Mouse (Mus musculus): ENCODE data around the gene Pdgfra. TPM values are rescaled to one million over a fixed set of nuclear protein-coding genes. Genes with fewer than 3 reads are reported as not detected.

The Pdgfra gene
- polyA plus RNA-seq, 1 experiment from 2014 or later: 87.2 TPM

DNA sequence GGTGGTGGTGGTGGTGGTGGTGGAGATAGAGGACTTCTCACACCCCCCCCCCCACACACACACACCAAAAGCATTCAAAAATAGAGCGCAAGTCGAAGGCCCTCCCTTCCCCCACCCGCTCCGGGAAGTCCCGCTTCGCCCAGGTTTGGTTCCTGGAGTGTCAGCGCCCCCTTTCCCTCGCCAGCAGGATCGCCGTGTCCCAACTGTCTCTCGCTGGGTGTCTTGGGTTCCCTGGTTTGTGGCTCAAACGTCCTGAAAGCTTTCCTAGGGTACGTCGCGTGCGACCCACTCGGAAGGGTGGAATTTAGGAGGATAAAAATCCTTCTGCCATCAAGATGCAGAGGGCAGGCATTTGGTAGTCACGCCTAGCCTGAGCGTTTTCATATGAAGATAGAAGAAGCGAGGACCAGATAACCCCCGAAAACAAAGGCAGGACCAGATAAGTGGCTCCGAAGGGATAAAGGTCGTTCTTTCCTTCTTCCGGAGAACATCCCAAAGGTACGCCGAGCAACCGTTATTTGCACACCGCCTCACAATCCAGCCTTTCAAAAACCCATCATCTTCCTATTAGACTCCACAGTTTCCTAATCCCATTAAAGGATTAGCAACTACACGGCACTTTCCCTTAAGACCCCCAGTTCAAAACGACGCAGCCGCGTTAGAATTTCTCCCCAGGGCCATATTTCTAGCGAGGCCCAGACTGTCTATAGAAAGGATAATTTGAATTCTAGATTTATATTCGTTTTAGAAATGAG, 769 bp upstream of the Pdgfra start:
- ATAC-seq (replicated peaks; ENCODE audit: insufficient number of reproducible peaks, low FRiP score, low TSS enrichment, low read depth): no peak
- Histone ChIP-seq H3K4me1 (ENCODE audit: control insufficient read depth, insufficient read depth, low read length) (peaks cover 5% of the 10 kb centered on the region; the same call in 1 of the 2 replicates), H3K4me2 (ENCODE audit: low read depth, low read length) (peak overlapping the region; percentile 46), H3K27me3 (ENCODE audit: control insufficient read depth, insufficient read depth, low read length) (peaks cover 6% of the 10 kb centered on the region; the same call in 1 of the 2 replicates), H3K27ac (replicated peaks; ENCODE audit: low read depth, low read length) (peak overlapping the region; percentile 73), H3K36me3 (replicated peaks; ENCODE audit: control insufficient read depth, insufficient read depth, low read depth, low read length) (no peaks in the 10 kb centered on the region), H3K4me3 (ENCODE audit: low read depth, low read length) (peak overlapping the region; percentile 73), H3K9ac (replicated peaks; ENCODE audit: low read length) (peak overlapping the region; percentile 49), H3K9me3 (replicated peaks; ENCODE audit: control insufficient read depth, low read length) (no peaks in the 10 kb centered on the region)
- peak; percentile 95 for DNase-seq (ENCODE audit: low spot score)
- under 1% methylated on average over 35 of the region's 35 CpGs for WGBS

- DNase-seq (ENCODE audit: low spot score) (peak; percentile 91), ATAC-seq (replicated peaks; ENCODE audit: insufficient number of reproducible peaks, low FRiP score, low TSS enrichment, low read depth) (no peak)
- H3K4me1 ChIP-seq (ENCODE audit: control insufficient read depth, insufficient read depth, low read length): peaks cover 5% of the 10 kb centered on the region; the same call in 1 of the 2 replicates
- peak overlapping the region; percentile 95 for H3K9ac ChIP-seq (replicated peaks; ENCODE audit: low read length)
- no peaks in the 10 kb centered on the region for H3K36me3 ChIP-seq (replicated peaks; ENCODE audit: control insufficient read depth, insufficient read depth, low read depth, low read length)
- peak overlapping the region; percentile 99 for H3K27ac ChIP-seq (replicated peaks; ENCODE audit: low read depth, low read length)
- peak overlapping the region; percentile 69 for H3K4me2 ChIP-seq (ENCODE audit: low read depth, low read length)
- no peaks in the 10 kb centered on the region for H3K9me3 ChIP-seq (replicated peaks; ENCODE audit: control insufficient read depth, low read length)
- peaks cover 6% of the 10 kb centered on the region; the same call in 1 of the 2 replicates for H3K27me3 ChIP-seq (ENCODE audit: control insufficient read depth, insufficient read depth, low read length)
- peak overlapping the region; percentile 73 for H3K4me3 ChIP-seq (ENCODE audit: low read depth, low read length)
- under 1% methylated on average over 71 of the region's 72 CpGs for WGBS
Measured at GRCm38 (mm10) chr5:75152791-75153625, 916 bp downstream of the Pdgfra start.

GRCm38 (mm10) chr5:75153626-75153960, 1.5 kb downstream of the Pdgfra start:
- WGBS: 0% methylated on average over 13 of the region's 13 CpGs
- Histone ChIP-seq H3K4me3 (ENCODE audit: low read depth, low read length) (peak overlapping the region; percentile 73), H3K36me3 (replicated peaks; ENCODE audit: control insufficient read depth, insufficient read depth, low read depth, low read length) (no peaks in the 10 kb centered on the region), H3K4me1 (ENCODE audit: control insufficient read depth, insufficient read depth, low read length) (peaks cover 5% of the 10 kb centered on the region; the same call in 1 of the 2 replicates), H3K4me2 (ENCODE audit: low read depth, low read length) (peak overlapping the region; percentile 69), H3K27ac (replicated peaks; ENCODE audit: low read depth, low read length) (peak overlapping the region; percentile 99), H3K27me3 (ENCODE audit: control insufficient read depth, insufficient read depth, low read length) (peaks cover 6% of the 10 kb centered on the region; the same call in 1 of the 2 replicates), H3K9ac (replicated peaks; ENCODE audit: low read length) (peak overlapping the region; percentile 95), H3K9me3 (replicated peaks; ENCODE audit: control insufficient read depth, low read length) (no peaks in the 10 kb centered on the region)
- ATAC-seq (replicated peaks; ENCODE audit: insufficient number of reproducible peaks, low FRiP score, low TSS enrichment, low read depth): no peak
- no peak for DNase-seq (ENCODE audit: low spot score)

DNA sequence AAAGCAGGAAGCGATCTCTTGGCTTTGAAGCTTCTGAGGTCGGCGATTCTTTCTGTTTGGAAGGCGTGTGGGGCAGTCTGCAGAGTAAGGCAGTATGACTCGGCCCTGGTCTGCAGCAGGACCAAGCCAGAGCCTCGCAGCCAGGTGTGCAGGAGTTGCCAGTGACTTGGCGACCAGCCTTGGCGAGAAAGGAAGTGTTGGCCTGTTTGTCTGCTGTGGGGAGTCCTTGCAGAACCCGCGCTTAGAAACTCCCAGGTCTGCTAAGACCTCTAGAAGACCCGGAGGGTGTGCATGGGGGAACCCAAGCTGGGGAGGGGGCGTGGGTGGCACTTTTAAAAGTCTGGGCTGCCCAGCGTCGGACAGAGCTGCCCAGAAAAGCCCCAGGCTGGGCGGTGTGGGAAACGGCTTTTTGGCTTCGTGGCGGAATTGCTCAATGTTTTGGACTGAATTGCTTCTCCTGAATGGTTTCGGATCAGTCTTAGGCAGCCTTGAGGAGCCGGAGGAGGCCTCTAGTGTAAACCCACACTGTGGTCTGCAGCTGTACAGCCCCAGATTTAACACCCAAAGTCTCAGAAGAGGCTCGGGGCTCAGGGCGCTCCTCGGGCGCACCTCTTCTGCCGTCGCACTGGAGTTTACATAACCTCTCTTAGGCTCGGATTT, 2.0 kb downstream of the Pdgfra start:
- Histone ChIP-seq H3K4me3 (ENCODE audit: low read depth, low read length) (peak overlapping the region; percentile 73), H3K27me3 (ENCODE audit: control insufficient read depth, insufficient read depth, low read length) (peaks cover 6% of the 10 kb centered on the region; the same call in 1 of the 2 replicates), H3K9ac (replicated peaks; ENCODE audit: low read length) (peak overlapping the region; percentile 95), H3K36me3 (replicated peaks; ENCODE audit: control insufficient read depth, insufficient read depth, low read depth, low read length) (no peaks in the 10 kb centered on the region), H3K4me1 (ENCODE audit: control insufficient read depth, insufficient read depth, low read length) (peaks cover 5% of the 10 kb centered on the region; the same call in 1 of the 2 replicates), H3K9me3 (replicated peaks; ENCODE audit: control insufficient read depth, low read length) (no peaks in the 10 kb centered on the region), H3K4me2 (ENCODE audit: low read depth, low read length) (peak overlapping the region; percentile 69), H3K27ac (replicated peaks; ENCODE audit: low read depth, low read length) (peak overlapping the region; percentile 99)
- WGBS: 0% methylated on average over 27 of the region's 27 CpGs
- ATAC-seq (replicated peaks; ENCODE audit: insufficient number of reproducible peaks, low FRiP score, low TSS enrichment, low read depth): no peak
- DNase-seq (ENCODE audit: low spot score): peak; percentile 48

DNA sequence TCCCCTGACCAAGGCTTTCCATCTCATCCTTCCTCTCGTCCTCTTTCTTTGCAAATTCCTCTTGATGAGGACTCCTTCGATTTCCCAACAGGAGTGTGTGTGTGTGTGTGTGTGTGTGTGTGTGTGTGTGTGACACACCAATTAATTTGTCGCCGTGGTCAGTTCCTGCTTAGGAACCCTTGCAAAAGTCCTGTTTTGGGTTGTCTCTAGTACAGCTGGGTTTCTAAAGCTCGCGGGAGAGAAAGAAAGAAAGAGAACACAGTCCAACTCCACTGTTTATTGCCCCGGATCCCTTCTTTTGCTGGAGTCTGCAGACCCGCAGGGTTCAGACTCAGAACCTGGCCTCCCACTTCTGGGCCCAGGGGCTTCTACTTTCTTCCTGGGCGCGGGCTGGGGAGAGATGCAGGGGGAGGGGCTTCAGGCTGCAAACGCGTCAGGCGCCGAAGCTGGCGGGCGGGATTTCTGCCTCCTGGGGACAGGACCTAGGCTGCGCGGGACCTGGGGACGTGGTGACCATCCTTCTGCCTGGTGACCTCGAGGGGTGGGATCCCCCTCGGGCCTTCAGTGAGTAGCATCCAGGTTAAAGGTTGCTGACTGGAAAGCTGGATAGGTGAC, 2.6 kb downstream of the Pdgfra start:
- peak overlapping the region; percentile 73 for H3K4me3 ChIP-seq (ENCODE audit: low read depth, low read length)
- DNase-seq (ENCODE audit: low spot score): peak; percentile 80
- H3K9me3 ChIP-seq (replicated peaks; ENCODE audit: control insufficient read depth, low read length): no peaks in the 10 kb centered on the region
- 0 out of 2 replicates have a peak, but pooled peaks have one; percentile 2 for ATAC-seq (replicated peaks; ENCODE audit: insufficient number of reproducible peaks, low FRiP score, low TSS enrichment, low read depth)
- H3K27ac ChIP-seq (replicated peaks; ENCODE audit: low read depth, low read length): peak overlapping the region; percentile 99
- peak overlapping the region; percentile 95 for H3K9ac ChIP-seq (replicated peaks; ENCODE audit: low read length)
- H3K4me1 ChIP-seq (ENCODE audit: control insufficient read depth, insufficient read depth, low read length): peaks cover 4% of the 10 kb centered on the region; the same call in 1 of the 2 replicates
- H3K36me3 ChIP-seq (replicated peaks; ENCODE audit: control insufficient read depth, insufficient read depth, low read depth, low read length): no peaks in the 10 kb centered on the region
- peaks cover 6% of the 10 kb centered on the region; the same call in 1 of the 2 replicates for H3K27me3 ChIP-seq (ENCODE audit: control insufficient read depth, insufficient read depth, low read length)
- WGBS: under 1% methylated on average over 21 of the region's 21 CpGs
- peak overlapping the region; percentile 69 for H3K4me2 ChIP-seq (ENCODE audit: low read depth, low read length)

DNA sequence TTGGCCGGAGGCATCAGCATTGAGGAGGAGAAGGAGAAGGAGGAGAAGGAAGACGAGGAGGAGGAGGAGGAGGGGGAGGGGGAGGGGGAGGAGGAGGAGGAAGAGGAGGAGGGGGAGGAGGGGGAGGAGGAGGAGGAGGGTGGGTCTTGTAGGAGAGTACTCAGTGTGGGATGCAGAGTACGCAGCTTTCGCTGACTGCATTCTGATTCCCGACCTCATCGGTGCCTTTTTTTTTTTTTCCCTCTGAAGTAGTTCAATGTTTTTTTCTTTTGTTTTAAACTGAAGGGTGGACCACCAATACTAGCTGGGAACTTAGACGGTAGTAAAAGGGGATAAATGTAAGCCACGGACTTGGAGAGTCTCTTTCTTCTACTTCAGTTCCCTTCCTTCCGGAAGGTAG, 3.2 kb downstream of the Pdgfra start:
- no peak for ATAC-seq (replicated peaks; ENCODE audit: insufficient number of reproducible peaks, low FRiP score, low TSS enrichment, low read depth)
- Histone ChIP-seq H3K9me3 (replicated peaks; ENCODE audit: control insufficient read depth, low read length) (no peaks in the 10 kb centered on the region), H3K4me2 (ENCODE audit: low read depth, low read length) (peak overlapping the region; percentile 83), H3K27ac (replicated peaks; ENCODE audit: low read depth, low read length) (peak overlapping the region; percentile 99), H3K9ac (replicated peaks; ENCODE audit: low read length) (peak overlapping the region; percentile 95), H3K27me3 (ENCODE audit: control insufficient read depth, insufficient read depth, low read length) (peaks cover 6% of the 10 kb centered on the region; the same call in 1 of the 2 replicates), H3K4me1 (ENCODE audit: control insufficient read depth, insufficient read depth, low read length) (0 out of 2 replicates have a peak, but pooled peaks cover 3% of the 10 kb centered on the region), H3K36me3 (replicated peaks; ENCODE audit: control insufficient read depth, insufficient read depth, low read depth, low read length) (no peaks in the 10 kb centered on the region), H3K4me3 (ENCODE audit: low read depth, low read length) (peak overlapping the region; percentile 73)
- DNase-seq (ENCODE audit: low spot score): peak; percentile 55
- under 1% methylated on average over 7 of the region's 9 CpGs for WGBS

DNA sequence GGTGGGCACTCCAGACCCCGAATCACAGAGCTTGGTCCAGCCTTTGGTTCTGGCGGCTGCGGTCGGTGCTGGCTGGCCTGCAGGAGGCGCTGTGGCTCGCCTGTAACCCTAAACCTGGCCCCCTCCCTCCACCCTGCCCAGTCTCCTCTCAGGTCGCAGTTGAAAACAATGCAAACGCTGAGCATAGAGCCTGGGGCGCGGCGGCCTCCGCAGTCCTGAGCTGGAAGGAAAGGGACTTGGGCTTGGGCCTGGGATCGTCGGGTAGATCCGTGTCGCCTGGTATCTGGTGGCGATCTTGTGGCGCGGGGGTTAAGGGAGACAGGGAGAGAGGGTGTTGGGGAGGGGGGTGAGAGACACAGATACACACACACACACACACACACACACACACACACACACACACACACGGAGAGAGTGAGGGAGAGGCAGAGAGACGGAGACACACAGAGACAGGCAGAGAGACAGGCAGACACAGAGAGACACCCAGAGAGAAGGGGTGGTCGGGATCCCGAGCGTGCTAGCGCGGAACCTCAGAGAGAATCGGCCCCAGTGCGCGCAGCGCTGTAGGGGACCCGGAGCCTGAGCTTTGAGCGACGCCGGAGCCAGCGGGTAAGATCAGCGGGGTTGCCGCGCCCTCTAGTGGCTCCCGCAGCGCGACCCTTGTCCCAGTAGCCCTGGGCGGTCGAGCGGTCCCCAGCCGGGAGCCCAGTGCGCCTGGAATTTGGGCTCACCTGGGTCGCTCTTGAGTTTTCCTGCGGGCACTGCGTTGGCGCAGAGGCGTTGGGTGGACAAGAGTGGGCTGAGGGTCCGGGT, 3.9 kb downstream of the Pdgfra start:
- H3K36me3 ChIP-seq (replicated peaks; ENCODE audit: control insufficient read depth, insufficient read depth, low read depth, low read length): no peaks in the 10 kb centered on the region
- H3K9ac ChIP-seq (replicated peaks; ENCODE audit: low read length): peak overlapping the region; percentile 77
- H3K27ac ChIP-seq (replicated peaks; ENCODE audit: low read depth, low read length): peak overlapping the region; percentile 99
- H3K4me3 ChIP-seq (ENCODE audit: low read depth, low read length): peak overlapping the region; percentile 73
- peak; percentile 91 for DNase-seq (ENCODE audit: low spot score)
- 0% methylated on average over 52 of the region's 52 CpGs for WGBS
- peak; percentile 78 for ATAC-seq (replicated peaks; ENCODE audit: insufficient number of reproducible peaks, low FRiP score, low TSS enrichment, low read depth)
- no peaks in the 10 kb centered on the region for H3K9me3 ChIP-seq (replicated peaks; ENCODE audit: control insufficient read depth, low read length)
- 0 out of 2 replicates have a peak, but pooled peaks cover 3% of the 10 kb centered on the region for H3K4me1 ChIP-seq (ENCODE audit: control insufficient read depth, insufficient read depth, low read length)
- peak overlapping the region; percentile 83 for H3K4me2 ChIP-seq (ENCODE audit: low read depth, low read length)
- peaks cover 6% of the 10 kb centered on the region; the same call in 1 of the 2 replicates for H3K27me3 ChIP-seq (ENCODE audit: control insufficient read depth, insufficient read depth, low read length)

Measured in embryonic facial prominence, embryonic 11.5 days (tissue).